Mouse (Mus musculus): ENCODE data around the gene Ankrd17. TPM values are rescaled to one million over a fixed set of nuclear protein-coding genes. Genes with fewer than 3 reads are reported as not detected.

The Ankrd17 gene
- polyA plus RNA-seq, 1 experiment from 2014 or later: 26.4 TPM

GRCm38 (mm10) chr5:90222937-90223336 lies 143.4 kb downstream of the Ankrd17 start:
- no peak for DNase-seq (ENCODE audit: low spot score)

DNA sequence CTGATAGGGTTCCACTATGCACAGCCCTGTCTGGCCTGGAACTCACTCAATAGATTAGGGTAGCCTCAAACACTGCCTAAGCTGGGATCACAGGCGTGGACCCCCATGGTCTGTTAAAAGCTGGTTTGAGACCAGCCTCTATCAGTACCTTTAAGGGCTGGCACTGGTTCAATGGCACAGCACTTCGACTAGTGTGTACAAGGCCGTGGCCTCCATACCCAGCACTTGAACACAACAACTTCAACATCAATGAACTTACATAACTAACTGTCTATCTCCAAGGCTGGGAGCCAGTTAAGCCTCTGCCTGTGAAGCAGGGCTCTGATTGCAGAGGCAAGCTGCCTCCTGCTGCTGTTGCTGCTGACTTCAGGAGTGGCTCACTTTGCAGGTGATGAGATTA lies 148.6 kb downstream of the Ankrd17 start:
- DNase-seq (ENCODE audit: low spot score): no peak

GRCm38 (mm10) chr5:90217226-90217625 lies 149.2 kb downstream of the Ankrd17 start:
- DNase-seq (ENCODE audit: low spot score): no peak

DNA sequence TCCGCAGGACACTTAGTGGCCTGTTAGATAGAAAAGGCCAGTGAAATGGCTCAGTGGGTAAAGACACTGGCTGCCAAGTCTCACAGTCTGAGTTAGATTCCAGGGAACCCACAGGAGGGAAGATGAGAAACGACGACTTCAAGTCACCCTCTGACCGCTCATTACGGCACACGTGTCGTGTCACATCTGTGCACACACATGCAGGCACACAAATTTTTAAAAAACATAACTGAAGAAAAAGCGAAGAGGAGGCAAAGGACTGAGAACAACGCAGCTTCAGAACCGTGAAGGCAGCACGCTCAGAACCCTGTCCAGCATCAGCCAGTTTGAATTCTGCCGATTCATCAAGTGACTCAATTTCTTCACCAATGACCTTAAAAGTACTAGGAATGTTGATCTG lies 153.0 kb downstream of the Ankrd17 start:
- no peak for DNase-seq (ENCODE audit: low spot score)

GRCm38 (mm10) chr5:90203168-90203567 lies 163.2 kb downstream of the Ankrd17 start:
- DNase-seq (ENCODE audit: low spot score): peak; percentile 68

DNA sequence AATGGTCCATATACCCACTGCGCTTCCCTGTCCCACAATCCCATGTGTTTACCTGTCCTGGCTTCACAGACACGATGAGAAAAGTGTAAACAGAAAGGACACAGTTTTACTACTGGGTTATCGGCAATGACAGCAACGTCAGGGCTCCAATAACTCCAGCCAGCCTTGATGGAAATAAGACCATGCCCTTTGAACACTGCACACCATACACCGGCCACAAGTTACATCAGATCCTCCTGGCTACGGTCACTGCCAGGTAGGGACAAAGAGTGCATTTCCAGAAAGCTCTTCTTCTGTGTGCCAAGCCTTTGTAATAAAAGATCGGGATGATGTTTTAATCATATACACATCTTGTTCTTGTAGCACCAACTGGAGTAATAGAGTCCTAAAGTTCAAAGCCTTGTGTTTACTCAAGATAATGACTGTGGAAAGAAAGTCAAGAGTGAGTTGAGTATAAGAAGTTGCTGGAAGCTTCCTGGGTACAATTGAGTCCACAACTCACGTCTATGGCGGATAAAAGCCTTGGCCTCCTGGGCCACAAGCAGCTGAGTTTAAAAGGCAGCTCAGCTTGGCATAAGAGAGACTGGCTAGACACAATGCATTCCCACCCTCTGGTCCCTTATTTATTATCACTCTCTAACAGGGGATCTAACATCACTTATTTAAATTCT lies 163.8 kb downstream of the Ankrd17 start:
- DNase-seq (ENCODE audit: low spot score): no peak

GRCm38 (mm10) chr5:90199922-90200632 lies 166.3 kb downstream of the Ankrd17 start:
- no peak for DNase-seq (ENCODE audit: low spot score)

DNA sequence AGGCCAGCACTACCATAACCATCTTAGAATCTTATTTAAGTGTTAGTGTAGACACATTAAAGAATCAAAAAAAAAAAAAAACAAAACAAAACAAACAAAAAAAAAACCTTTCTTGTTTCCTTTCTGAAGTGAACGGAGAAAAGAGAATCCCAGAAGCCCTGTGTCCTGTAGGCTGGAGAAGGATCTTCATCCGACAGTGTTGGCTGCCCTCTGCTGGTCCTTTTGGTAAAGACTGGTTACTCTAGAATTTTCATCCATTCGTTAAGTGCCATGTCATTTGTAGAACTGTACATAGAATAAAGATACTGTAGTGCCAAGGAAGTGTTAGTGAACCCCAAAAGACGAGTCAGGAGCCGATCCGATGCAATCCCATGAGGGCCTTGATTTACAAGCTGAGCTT lies 171.5 kb downstream of the Ankrd17 start:
- peak; percentile 25 for DNase-seq (ENCODE audit: low spot score)

GRCm38 (mm10) chr5:90182782-90183181 lies 183.6 kb downstream of the Ankrd17 start:
- no peak for DNase-seq (ENCODE audit: low spot score)

GRCm38 (mm10) chr5:90179094-90179493 lies 187.3 kb downstream of the Ankrd17 start:
- DNase-seq (ENCODE audit: low spot score): no peak

DNA sequence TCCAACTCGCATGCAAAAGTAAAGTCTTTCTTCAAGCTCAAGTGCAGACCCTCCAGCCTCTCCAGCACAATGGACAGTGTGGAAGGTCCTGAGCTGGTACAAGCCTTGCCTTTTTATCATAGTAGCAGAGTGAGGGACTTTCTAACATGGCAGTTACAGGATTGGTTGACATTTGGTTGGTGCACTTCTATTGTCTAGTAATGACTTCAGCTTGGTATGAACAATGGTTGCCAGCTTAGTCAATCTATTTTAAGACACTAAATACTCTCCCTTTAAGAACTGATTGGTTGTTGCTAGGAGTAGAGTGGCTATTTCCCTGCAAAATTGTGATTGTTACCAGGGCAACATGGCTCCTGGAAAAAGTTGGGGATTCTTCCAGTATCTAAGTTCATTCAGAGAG lies 188.3 kb downstream of the Ankrd17 start:
- no peak for DNase-seq (ENCODE audit: low spot score)

Other genes starting within 250 kb of the Ankrd17 start
- 43.9 and 45.3 TPM in 2 replicates for gene Cox18, start 142.6 kb downstream of the Ankrd17 start, polyA plus RNA-seq (2015; fragmentation: Nextera tagmentation; extraction: Ambion mirVana)
- 6.7 and 7.2 TPM in 2 replicates for gene Gm9958, start 627 bp upstream of the Ankrd17 start, polyA plus RNA-seq (2015; fragmentation: Nextera tagmentation; extraction: Ambion mirVana)
- gene Alb, start 94.3 kb upstream of the Ankrd17 start, polyA plus RNA-seq (2015; fragmentation: Nextera tagmentation; extraction: Ambion mirVana): 0.17 and 0.49 TPM in 2 replicates
- gene Afp, start 124.2 kb upstream of the Ankrd17 start, polyA plus RNA-seq (2015; fragmentation: Nextera tagmentation; extraction: Ambion mirVana): 3.1 TPM in 2 replicates
- not detected in 2 replicates for gene Afm, start 152.4 kb upstream of the Ankrd17 start, polyA plus RNA-seq (2015; fragmentation: Nextera tagmentation; extraction: Ambion mirVana)
- gene 5830473C10Rik, start 194.5 kb upstream of the Ankrd17 start, polyA plus RNA-seq (2015; fragmentation: Nextera tagmentation; extraction: Ambion mirVana): 0.05 TPM in 1 of 2 replicates, not detected in the other

All from thymus, postnatal 0 days (tissue).